Mouse (Mus musculus) forebrain, embryonic 16.5 days (tissue): ENCODE results near the gene Xaf1. TPM values are rescaled to one million over a fixed set of nuclear protein-coding genes. Genes with fewer than 3 reads are reported as not detected.

Experiments
- ATAC-seq: fragments of 200-750 bp; cut with Nextera tagmentation; 2 replicates; pipeline ENCODE4 v1.8.0; 2017; ENCODE audit warnings: mild to moderate bottlenecking, moderate library complexity
- H3K27ac ChIP-seq: fragments of 300-500 bp; sonication (generic); 2 replicates; pipeline ENCODE4 v1.5.1; 2014; ENCODE audit warnings: low read length, control low read depth
- H3K27me3 ChIP-seq: fragments of 300-500 bp; sonication (generic); replicated peaks from 2 replicates; pipeline ENCODE4 v1.6.1; 2014; ENCODE audit warnings: low read length; ENCODE audit not compliant: control insufficient read depth, insufficient read depth
- H3K36me3 ChIP-seq: fragments of 300-500 bp; sonication (generic); 2 replicates; pipeline ENCODE4 v1.6.1; 2014; ENCODE audit not compliant: control insufficient read depth, insufficient read depth
- H3K4me1 ChIP-seq: fragments of 300-500 bp; sonication (generic); replicated peaks from 2 replicates; pipeline ENCODE4 v1.6.1; 2014; ENCODE audit warnings: low read length; ENCODE audit not compliant: control insufficient read depth, insufficient read depth
- H3K4me2 ChIP-seq: fragments of 300-500 bp; sonication (generic); 2 replicates; pipeline ENCODE4 v1.6.1; 2014; ENCODE audit warnings: mild to moderate bottlenecking, low read length, control low read depth
- H3K4me3 ChIP-seq: fragments of 300-500 bp; sonication (generic); replicated peaks from 2 replicates; pipeline ENCODE4 v1.5.1; 2014; ENCODE audit warnings: mild to moderate bottlenecking, low read length, control low read depth
- H3K9ac ChIP-seq: fragments of 300-500 bp; sonication (generic); replicated peaks from 2 replicates; pipeline ENCODE4 v1.6.1; 2014; ENCODE audit warnings: low read depth, low read length, control low read depth
- H3K9me3 ChIP-seq: fragments of 300-500 bp; sonication (generic); 2 replicates; pipeline ENCODE4 v1.6.1; 2016; ENCODE audit warnings: low read length; ENCODE audit not compliant: control insufficient read depth
- WGBS: fragments of 180-500 bp; shearing (Covaris S2); extraction: QIAGEN DNeasy Blood & Tissue Kit; methylation state at CpG from one replicate; pipeline ENCODE4 v1.1.7; 2014; 5-methylcytosine and 5-hydroxymethylcytosine counted together
- polyA plus RNA-seq: library from polyadenylated mRNA; unstranded; fragments of >200 nt; fragmentation: Nextera tagmentation; extraction: Ambion mirVana; gene quantifications from 2 replicates; pipeline ENCODE4 v1.2.1, GENCODE M21; 2015

The Xaf1 gene
- polyA plus RNA-seq, 1 experiment from 2014 or later, result 1.7 TPM

GRCm38 (mm10) chr11:72307461-72307860 is 6.0 kb downstream of the Xaf1 start:
- Histone ChIP-seq H3K9ac (no peak overlapping the region), H3K36me3 (no peaks in the 10 kb centered on the region), H3K27ac (no peak overlapping the region), H3K27me3 (no peaks in the 10 kb centered on the region), H3K4me3 (no peak overlapping the region), H3K9me3 (no peaks in the 10 kb centered on the region), H3K4me2 (no peak overlapping the region), H3K4me1 (no peaks in the 10 kb centered on the region)
- 80% methylated on average over 5 of the region's 5 CpGs for WGBS
- ATAC-seq, result no peak

GRCm38 (mm10) chr11:72308982-72309381 is 7.6 kb downstream of the Xaf1 start:
- Histone ChIP-seq H3K27ac (no peak overlapping the region), H3K27me3 (peaks cover 4% of the 10 kb centered on the region), H3K36me3 (no peaks in the 10 kb centered on the region), H3K9ac (no peak overlapping the region), H3K9me3 (no peaks in the 10 kb centered on the region), H3K4me1 (no peaks in the 10 kb centered on the region), H3K4me3 (no peak overlapping the region), H3K4me2 (no peak overlapping the region)
- no peak for ATAC-seq
- 76% methylated on average over 2 of the region's 2 CpGs for WGBS

- H3K4me2 ChIP-seq, result no peak overlapping the region
- H3K4me1 ChIP-seq, result peaks cover 4% of the 10 kb centered on the region
- H3K9me3 ChIP-seq, result no peaks in the 10 kb centered on the region
- peaks cover 18% of the 10 kb centered on the region for H3K27me3 ChIP-seq
- 89% methylated on average over 4 of the region's 4 CpGs for WGBS
- ATAC-seq, result no peak
- no peaks in the 10 kb centered on the region for H3K36me3 ChIP-seq
- no peak overlapping the region for H3K9ac ChIP-seq
- H3K4me3 ChIP-seq, result no peak overlapping the region
- no peak overlapping the region for H3K27ac ChIP-seq
These were observed 9.1 kb downstream of the Xaf1 start for GRCm38 (mm10) chr11:72310491-72310890.

- Histone ChIP-seq H3K9me3 (no peaks in the 10 kb centered on the region), H3K36me3 (no peaks in the 10 kb centered on the region), H3K27me3 (peaks cover 20% of the 10 kb centered on the region), H3K4me1 (peaks cover 4% of the 10 kb centered on the region), H3K4me3 (no peak overlapping the region), H3K27ac (no peak overlapping the region), H3K9ac (no peak overlapping the region), H3K4me2 (no peak overlapping the region)
- 88% methylated on average over 10 of the region's 10 CpGs for WGBS
- ATAC-seq, result no peak
These were observed 10.0 kb downstream of the Xaf1 start for GRCm38 (mm10) chr11:72311355-72312001.

- peaks cover 4% of the 10 kb centered on the region for H3K4me1 ChIP-seq
- peaks cover 20% of the 10 kb centered on the region for H3K27me3 ChIP-seq
- H3K9ac ChIP-seq, result peak within 1 kb of the TSS; percentile 30; the same call in 1 of the 2 replicates
- WGBS, result 10% methylated on average over 41 of the region's 42 CpGs
- no peak for ATAC-seq
- no peaks in the 10 kb centered on the region for H3K36me3 ChIP-seq
- peak within 1 kb of the TSS; percentile 29 for H3K4me3 ChIP-seq
- H3K27ac ChIP-seq, result no peak within 1 kb of the TSS
- no peaks in the 10 kb centered on the region for H3K9me3 ChIP-seq
- H3K4me2 ChIP-seq, result peak within 1 kb of the TSS; percentile 47
These were observed 12.9 kb downstream of the Xaf1 start, which contains the start of gene Fbxo39 for GRCm38 (mm10) chr11:72314151-72314895. TSS of gene Fbxo39 (plus strand) at chr11:72314444.

GRCm38 (mm10) chr11:72318026-72318425 is 16.6 kb downstream of the Xaf1 start:
- Histone ChIP-seq H3K4me2 (no peak overlapping the region), H3K9ac (no peak overlapping the region), H3K9me3 (no peaks in the 10 kb centered on the region), H3K27ac (no peak overlapping the region), H3K36me3 (no peaks in the 10 kb centered on the region), H3K4me3 (no peak overlapping the region), H3K27me3 (peaks cover 20% of the 10 kb centered on the region), H3K4me1 (peaks cover 4% of the 10 kb centered on the region)
- no peak for ATAC-seq
- WGBS, result 82% methylated on average over 5 of the region's 5 CpGs

GRCm38 (mm10) chr11:72324431-72324830 is 23.0 kb downstream of the Xaf1 start:
- Histone ChIP-seq H3K9me3 (no peaks in the 10 kb centered on the region), H3K4me3 (no peak overlapping the region), H3K4me1 (no peaks in the 10 kb centered on the region), H3K36me3 (no peaks in the 10 kb centered on the region), H3K27me3 (no peaks in the 10 kb centered on the region), H3K27ac (no peak overlapping the region), H3K4me2 (no peak overlapping the region), H3K9ac (no peak overlapping the region)
- 75% methylated on average over 3 of the region's 3 CpGs for WGBS
- ATAC-seq, result no peak

GRCm38 (mm10) chr11:72325701-72326100 is 24.3 kb downstream of the Xaf1 start:
- no peak overlapping the region for H3K9ac ChIP-seq
- H3K4me3 ChIP-seq, result no peak overlapping the region
- H3K27me3 ChIP-seq, result no peaks in the 10 kb centered on the region
- no peaks in the 10 kb centered on the region for H3K9me3 ChIP-seq
- ATAC-seq, result no peak
- 90% methylated on average over 4 of the region's 4 CpGs for WGBS
- H3K4me1 ChIP-seq, result no peaks in the 10 kb centered on the region
- H3K27ac ChIP-seq, result no peak overlapping the region
- H3K4me2 ChIP-seq, result no peak overlapping the region
- H3K36me3 ChIP-seq, result no peaks in the 10 kb centered on the region

- 83% methylated on average over 9 of the region's 9 CpGs for WGBS
- ATAC-seq, result no peak
These were observed 31.7 kb downstream of the Xaf1 start for GRCm38 (mm10) chr11:72332951-72333667.

More at GRCm38 (mm10) chr11:72332951-72333667, 31.7 kb downstream of the Xaf1 start:
- Histone ChIP-seq H3K9me3 (no peaks in the 10 kb centered on the region), H3K36me3 (no peaks in the 10 kb centered on the region), H3K4me3 (no peak overlapping the region), H3K4me1 (peaks cover under 1% of the 10 kb centered on the region; the same call in 1 of the 2 replicates), H3K27me3 (no peaks in the 10 kb centered on the region), H3K9ac (no peak overlapping the region), H3K27ac (no peak overlapping the region), H3K4me2 (no peak overlapping the region)
